Mouse (Mus musculus): ENCODE measurements around the gene Gm47985. TPM values are rescaled to one million over a fixed set of nuclear protein-coding genes. Genes with fewer than 3 reads are reported as not detected.
"Not testable (repeated sequence)": the region's sequence is repeated elsewhere in the genome, so short reads cannot be mapped to it uniquely, and the experiment has no call there.

Gene Gm47985
- polyA plus RNA-seq (2012; rRNA removed): 0.08 and 0.15 TPM in 2 replicates
- polyA plus RNA-seq (2014; fragmentation: Nextera tagmentation; extraction: Ambion mirVana): not detected in 2 replicates

DNA sequence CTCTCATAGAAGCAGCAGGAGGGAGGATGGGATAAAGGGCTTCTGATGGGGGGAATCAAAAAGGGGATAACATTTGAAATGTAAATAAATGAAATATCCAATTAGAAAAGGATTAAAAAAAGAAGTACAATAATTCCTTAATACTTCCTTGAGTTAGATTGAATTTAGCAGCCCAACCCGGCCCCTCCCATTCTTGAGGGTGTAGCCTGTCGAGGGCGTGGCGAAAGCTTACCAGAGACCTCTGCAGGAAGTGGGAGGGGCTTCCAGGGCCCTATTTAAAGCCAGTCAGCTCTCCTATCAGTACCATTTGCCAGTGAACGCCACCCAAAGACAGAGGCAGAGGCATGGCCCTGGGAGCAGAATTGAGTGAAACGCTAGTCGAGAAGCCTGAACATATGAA lies at the start of gene Gm47985:
Gm47985 (plus strand) TSS at position 272 of the 400 bp plus-strand sequence.
- H3K36me3 ChIP-seq (ENCODE audit: control insufficient read depth, insufficient read depth, low read length); H3K9me3 ChIP-seq (ENCODE audit: control insufficient read depth, low read length); DNase-seq (ENCODE audit: low spot score); H3K4me1 ChIP-seq (ENCODE audit: control insufficient read depth, insufficient read depth, low read length); ATAC-seq (ENCODE audit: low FRiP score, low read depth); H3K4me3 ChIP-seq (replicated peaks; ENCODE audit: low read length); H3K27ac ChIP-seq (replicated peaks; ENCODE audit: low read depth, low read length); H3K27me3 ChIP-seq (ENCODE audit: control insufficient read depth, insufficient read depth, low read length); H3K4me2 ChIP-seq (replicated peaks; ENCODE audit: low read depth, low read length, severe bottlenecking); H3K9ac ChIP-seq (ENCODE audit: low read depth, low read length, severe bottlenecking): not testable (repeated sequence)
- no CpG with 5 or more reads among the region's 7 CpGs for WGBS

DNA sequence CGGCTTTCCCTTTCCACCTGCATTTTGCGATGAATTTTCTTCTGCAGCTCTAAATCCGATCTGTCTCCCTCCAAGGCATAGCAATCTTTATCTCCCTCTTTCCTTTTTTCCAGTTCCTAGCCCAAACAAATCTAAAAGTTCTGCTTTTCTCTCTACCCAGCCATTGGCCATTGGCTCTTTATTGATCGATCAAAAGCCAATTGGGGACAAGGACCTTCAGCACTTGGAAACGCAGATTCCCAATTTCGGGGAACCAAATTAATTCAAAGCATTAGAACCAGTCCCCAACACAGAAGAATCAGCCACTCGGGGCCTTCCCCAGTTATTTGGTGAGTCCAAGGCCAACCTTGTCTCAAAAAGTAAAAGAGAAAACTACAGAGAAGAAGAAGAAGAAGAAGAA lies 49.7 kb upstream of the Gm47985 start:
- DNase-seq (ENCODE audit: low spot score): no peak
- H3K4me1 ChIP-seq (ENCODE audit: control insufficient read depth, insufficient read depth, low read length): no peaks in the 10 kb centered on the region
- WGBS: 89% methylated on average over 7 of the region's 7 CpGs

DNA sequence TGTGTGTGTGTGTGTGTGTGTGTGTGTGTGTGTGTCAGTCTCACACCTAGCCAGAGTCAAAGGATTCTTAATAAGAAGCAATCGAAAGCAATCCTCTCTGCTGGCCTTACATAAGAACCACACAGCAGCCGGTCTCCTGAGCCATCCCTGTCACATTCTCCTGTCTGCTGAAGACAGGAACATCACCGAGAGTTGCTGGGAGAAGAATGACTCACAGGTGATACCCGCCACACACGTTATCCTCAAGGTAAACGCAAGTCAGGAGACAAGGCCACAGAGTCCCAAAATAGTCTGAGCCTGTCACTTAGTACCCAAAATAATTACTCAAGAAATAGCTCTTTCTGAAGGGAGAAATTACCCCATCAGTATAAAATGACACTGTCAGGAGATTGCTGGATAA lies 43.9 kb upstream of the Gm47985 start:
- 75% methylated on average over 6 of the region's 6 CpGs for WGBS

More for the DNA sequence above, 49.7 kb upstream of the Gm47985 start:
- TF ChIP-seq POLR2A (IDR thresholded peaks at IDR 0.05; ENCODE audit: borderline replicate concordance, extremely low read depth, insufficient read depth, insufficient read length): no peak
- H3K9me3 ChIP-seq (ENCODE audit: control insufficient read depth, low read length): no peaks in the 10 kb centered on the region
- no peak overlapping the region for H3K27ac ChIP-seq (replicated peaks; ENCODE audit: low read depth, low read length)
- H3K27me3 ChIP-seq (ENCODE audit: control insufficient read depth, insufficient read depth, low read length): no peaks in the 10 kb centered on the region
- H3K36me3 ChIP-seq (ENCODE audit: control insufficient read depth, insufficient read depth, low read length): no peaks in the 10 kb centered on the region
- no peak overlapping the region for H3K4me2 ChIP-seq (replicated peaks; ENCODE audit: low read depth, low read length, severe bottlenecking)
- no peak overlapping the region for H3K4me3 ChIP-seq (replicated peaks; ENCODE audit: low read length)
- no peak overlapping the region for H3K9ac ChIP-seq (ENCODE audit: low read depth, low read length, severe bottlenecking)
- ATAC-seq (ENCODE audit: low FRiP score, low read depth): no peak

DNA sequence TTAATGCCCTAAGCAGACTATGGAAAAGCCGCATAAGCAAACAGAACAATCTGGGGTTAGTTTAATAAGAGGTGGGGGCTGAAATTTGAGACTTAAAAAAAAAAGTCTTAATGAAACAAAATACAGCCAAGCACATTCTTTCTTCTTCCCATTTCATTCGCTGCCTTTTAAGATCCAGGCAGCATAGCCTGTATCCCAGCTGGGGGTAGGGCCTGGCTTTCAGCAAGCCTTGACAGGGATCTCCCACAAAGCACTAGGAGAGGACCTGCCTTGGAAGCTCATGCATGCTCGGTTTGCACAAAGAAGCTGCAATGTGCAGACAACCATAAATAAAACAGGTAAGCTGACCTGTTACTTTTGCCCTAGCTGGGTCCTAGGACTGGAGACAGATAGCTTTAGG lies 41.4 kb upstream of the Gm47985 start:
- H3K27me3 ChIP-seq (ENCODE audit: control insufficient read depth, insufficient read depth, low read length): no peaks in the 10 kb centered on the region
- no peaks in the 10 kb centered on the region for H3K36me3 ChIP-seq (ENCODE audit: control insufficient read depth, insufficient read depth, low read length)
- TF ChIP-seq POLR2A (IDR thresholded peaks at IDR 0.05; ENCODE audit: borderline replicate concordance, extremely low read depth, insufficient read depth, insufficient read length): no peak
- WGBS: 10% methylated on average over 3 of the region's 3 CpGs
- no peak overlapping the region for H3K4me2 ChIP-seq (replicated peaks; ENCODE audit: low read depth, low read length, severe bottlenecking)
- peak overlapping the region; percentile 30; the same call in 1 of the 2 replicates for H3K27ac ChIP-seq (replicated peaks; ENCODE audit: low read depth, low read length)
- DNase-seq (ENCODE audit: low spot score) (peak; percentile 31), ATAC-seq (ENCODE audit: low FRiP score, low read depth) (no peak)
- no peak overlapping the region for H3K4me3 ChIP-seq (replicated peaks; ENCODE audit: low read length)
- no peaks in the 10 kb centered on the region for H3K9me3 ChIP-seq (ENCODE audit: control insufficient read depth, low read length)
- 0 out of 2 replicates have a peak, but pooled peaks cover 3% of the 10 kb centered on the region for H3K4me1 ChIP-seq (ENCODE audit: control insufficient read depth, insufficient read depth, low read length)
- no peak overlapping the region for H3K9ac ChIP-seq (ENCODE audit: low read depth, low read length, severe bottlenecking)

More for the DNA sequence above, 43.9 kb upstream of the Gm47985 start:
- Histone ChIP-seq H3K27ac (replicated peaks; ENCODE audit: low read depth, low read length) (no peak overlapping the region), H3K4me3 (replicated peaks; ENCODE audit: low read length) (no peak overlapping the region), H3K9me3 (ENCODE audit: control insufficient read depth, low read length) (no peaks in the 10 kb centered on the region), H3K36me3 (ENCODE audit: control insufficient read depth, insufficient read depth, low read length) (no peaks in the 10 kb centered on the region), H3K9ac (ENCODE audit: low read depth, low read length, severe bottlenecking) (no peak overlapping the region), H3K4me1 (ENCODE audit: control insufficient read depth, insufficient read depth, low read length) (0 out of 2 replicates have a peak, but pooled peaks cover 3% of the 10 kb centered on the region), H3K4me2 (replicated peaks; ENCODE audit: low read depth, low read length, severe bottlenecking) (no peak overlapping the region), H3K27me3 (ENCODE audit: control insufficient read depth, insufficient read depth, low read length) (no peaks in the 10 kb centered on the region)
- ATAC-seq (ENCODE audit: low FRiP score, low read depth) (no peak), DNase-seq (ENCODE audit: low spot score) (no peak)
- TF ChIP-seq POLR2A (IDR thresholded peaks at IDR 0.05; ENCODE audit: borderline replicate concordance, extremely low read depth, insufficient read depth, insufficient read length): no peak

DNA sequence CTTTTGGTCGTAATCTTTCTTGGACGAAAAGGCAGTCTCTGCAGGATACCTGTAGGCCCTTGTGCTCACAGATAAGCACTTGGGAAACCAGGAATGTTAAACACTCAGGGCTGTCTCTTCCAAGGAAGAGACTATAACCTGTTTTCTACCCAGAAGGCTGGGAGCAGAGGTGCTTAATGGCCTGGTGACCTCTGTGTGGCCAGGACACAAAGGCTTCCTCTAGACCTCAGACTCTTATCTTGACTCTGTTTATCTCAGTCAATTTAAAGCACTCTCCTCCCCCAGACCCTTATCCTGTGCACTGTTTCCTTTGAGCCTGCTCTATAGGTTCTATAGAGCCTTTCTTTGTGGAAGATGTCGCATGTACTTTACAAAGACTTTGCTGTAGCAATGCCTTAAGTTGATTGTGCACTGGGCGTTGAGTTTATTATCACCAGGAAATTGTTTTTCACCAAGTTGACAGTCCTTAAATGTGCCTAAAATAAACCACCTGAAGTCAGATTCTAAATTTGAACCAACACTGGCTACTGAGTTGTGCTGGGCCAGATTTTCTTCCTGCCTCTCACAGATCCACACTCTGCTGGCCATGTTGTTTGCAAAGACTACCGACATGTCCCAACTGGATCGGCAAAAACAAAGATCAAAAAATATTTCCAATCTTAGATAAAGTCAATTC lies 37.7 kb upstream of the Gm47985 start:
- H3K4me2 ChIP-seq (replicated peaks; ENCODE audit: low read depth, low read length, severe bottlenecking): no peak overlapping the region
- no peaks in the 10 kb centered on the region for H3K9me3 ChIP-seq (ENCODE audit: control insufficient read depth, low read length)
- H3K4me3 ChIP-seq (replicated peaks; ENCODE audit: low read length): no peak overlapping the region
- no peak overlapping the region for H3K9ac ChIP-seq (ENCODE audit: low read depth, low read length, severe bottlenecking)
- no peaks in the 10 kb centered on the region for H3K36me3 ChIP-seq (ENCODE audit: control insufficient read depth, insufficient read depth, low read length)
- TF ChIP-seq POLR2A (IDR thresholded peaks at IDR 0.05; ENCODE audit: borderline replicate concordance, extremely low read depth, insufficient read depth, insufficient read length): no peak
- H3K27me3 ChIP-seq (ENCODE audit: control insufficient read depth, insufficient read depth, low read length): no peaks in the 10 kb centered on the region
- no peak overlapping the region for H3K27ac ChIP-seq (replicated peaks; ENCODE audit: low read depth, low read length)
- no peak for DNase-seq (ENCODE audit: low spot score)
- WGBS: 62% methylated on average over 6 of the region's 6 CpGs
- H3K4me1 ChIP-seq (ENCODE audit: control insufficient read depth, insufficient read depth, low read length): 0 out of 2 replicates have a peak, but pooled peaks cover 3% of the 10 kb centered on the region
- no peak for ATAC-seq (ENCODE audit: low FRiP score, low read depth)

Measured in limb, embryonic 14.5 days (tissue).